Mouse (Mus musculus): ENCODE results near the gene Plin3.
"Not testable (repeated sequence)": the region's sequence is repeated elsewhere in the genome, so short reads cannot be mapped to it uniquely, and the experiment has no call there.

The Plin3 gene

DNA sequence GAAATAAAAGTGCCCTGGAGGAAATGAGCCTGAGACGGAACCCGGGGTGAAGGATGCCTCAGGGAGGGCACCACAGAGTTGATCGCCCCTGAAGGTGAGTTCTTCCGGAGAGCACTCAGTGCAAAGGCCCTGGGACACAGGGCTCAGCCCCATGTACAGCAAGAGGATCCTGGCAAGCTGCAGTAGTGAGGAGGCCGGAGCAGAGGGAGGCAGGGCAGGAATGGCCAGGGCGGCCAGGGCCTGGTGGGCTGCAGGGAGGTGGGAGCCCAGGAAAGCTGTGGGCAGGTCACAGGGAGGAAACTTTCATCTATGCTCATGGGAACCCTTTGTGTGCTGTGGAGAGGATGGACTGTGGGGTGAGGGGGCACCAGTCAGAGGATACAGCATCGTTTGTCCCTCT lies 19.2 kb downstream of the Plin3 start:
- no peak for DNase-seq

DNA sequence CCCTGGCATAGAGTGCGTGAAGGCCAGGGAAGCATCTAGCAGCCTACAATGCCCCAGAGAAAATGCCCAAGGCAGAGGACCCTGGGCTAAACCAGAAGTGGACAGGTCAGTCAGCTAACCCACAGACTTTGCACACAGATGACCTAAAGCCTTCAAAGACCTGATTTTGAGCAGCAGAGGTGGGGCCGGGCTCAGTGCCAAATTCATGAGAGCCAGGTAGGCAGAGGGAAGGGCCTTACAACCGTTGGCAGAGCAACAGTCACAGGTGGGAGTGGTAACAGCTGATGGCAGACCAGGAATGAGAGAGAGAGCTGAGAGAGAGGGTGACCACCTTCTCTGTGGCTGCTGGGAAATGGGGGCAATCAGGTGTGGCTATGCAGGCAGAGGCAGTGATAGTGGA lies 20.0 kb downstream of the Plin3 start:
- no peak for DNase-seq

DNA sequence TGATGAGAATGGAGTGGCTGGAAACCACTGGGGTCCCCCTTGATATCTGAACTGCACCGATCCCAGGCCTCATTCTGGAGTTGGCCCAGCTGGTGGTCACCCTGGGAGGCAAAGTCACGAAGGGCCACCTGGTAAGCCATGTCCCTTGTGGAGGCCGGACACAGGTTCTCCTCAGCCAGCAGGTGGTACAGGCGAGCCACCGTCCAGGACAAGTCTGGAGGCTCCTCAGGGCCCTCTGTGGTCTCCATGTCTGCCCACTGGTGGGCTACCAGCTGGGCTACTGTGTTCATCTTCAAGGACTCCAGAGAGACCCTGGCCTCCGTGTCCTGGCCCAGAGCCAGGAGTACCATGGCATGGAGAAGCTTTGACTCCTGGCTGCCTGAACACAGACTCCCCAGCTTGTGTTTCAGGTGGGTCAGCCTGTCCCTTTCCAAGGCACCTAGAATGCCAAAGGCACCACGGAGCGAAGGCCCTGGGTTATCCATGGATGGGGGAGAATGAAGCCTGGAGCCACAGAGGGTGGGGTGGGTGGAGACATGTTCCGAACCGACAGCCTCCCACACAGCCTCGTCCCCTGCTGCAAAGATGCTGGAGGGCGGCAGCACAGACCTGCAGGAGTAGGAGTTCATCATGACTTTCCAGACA lies 20.9 kb downstream of the Plin3 start:
- no peak for DNase-seq

DNA sequence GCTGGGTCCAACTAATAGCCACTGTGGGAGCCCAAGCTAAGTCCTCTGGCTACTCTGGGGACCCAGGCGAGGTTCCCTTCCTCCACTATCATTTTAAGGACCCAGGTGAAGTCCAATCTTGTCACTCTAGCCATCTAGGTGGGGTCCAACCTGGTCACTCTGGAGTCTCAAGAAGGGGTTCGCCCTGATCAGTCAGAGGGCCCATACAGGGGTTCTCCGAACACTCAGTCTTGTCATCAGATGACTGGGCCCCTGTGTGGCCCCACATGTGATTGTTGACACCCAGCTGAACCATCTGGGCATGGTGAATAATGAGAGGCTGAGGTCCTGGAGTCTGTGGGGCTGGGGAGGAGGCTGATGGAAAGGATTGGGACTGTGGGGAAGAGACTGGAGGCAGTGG lies 22.9 kb downstream of the Plin3 start:
- no peak for DNase-seq

DNA sequence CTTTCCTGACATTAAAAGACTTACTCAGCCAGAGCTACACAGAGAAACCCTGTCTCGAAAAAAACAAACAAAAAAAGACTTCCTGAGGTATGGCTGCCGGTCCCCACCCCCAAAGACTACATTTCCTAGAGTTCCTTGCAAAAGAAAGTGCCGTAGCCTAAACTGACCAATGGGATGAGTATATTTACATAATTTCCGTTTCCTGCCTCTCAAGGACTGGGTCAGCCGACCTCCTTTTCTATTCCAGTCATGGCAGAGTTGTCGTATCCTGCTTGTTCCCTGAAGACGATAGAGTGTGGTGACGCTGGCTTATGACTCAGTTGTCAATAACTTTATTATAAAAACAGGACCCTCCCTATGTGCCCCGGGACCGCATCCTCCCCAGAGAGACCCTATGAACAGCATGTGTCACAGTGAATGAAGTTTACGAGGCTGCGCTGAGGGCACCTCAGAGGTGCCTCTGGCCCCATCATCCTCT lies 23.5 kb downstream of the Plin3 start:
- peak; percentile 55 to 69 for DNase-seq

DNA sequence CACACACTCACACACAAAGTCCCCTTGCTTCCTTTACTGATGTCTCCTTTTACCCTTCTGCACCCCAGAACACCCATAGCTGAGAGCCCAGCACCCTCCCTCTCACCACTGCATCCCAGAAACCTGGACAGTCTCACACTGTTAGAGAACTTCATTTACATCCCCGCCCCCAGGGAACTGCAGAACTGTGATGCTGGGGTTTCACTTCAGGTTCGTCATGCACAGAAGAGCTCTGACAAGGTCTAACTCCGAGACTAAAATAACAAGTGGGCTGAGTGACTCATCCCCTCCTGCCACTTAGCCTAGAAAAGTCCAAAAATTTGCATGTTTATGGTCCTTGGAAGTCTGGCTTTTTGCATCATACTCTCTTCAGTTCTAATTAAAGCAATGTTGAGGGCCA lies 26.4 kb downstream of the Plin3 start:
- no peak for DNase-seq

DNA sequence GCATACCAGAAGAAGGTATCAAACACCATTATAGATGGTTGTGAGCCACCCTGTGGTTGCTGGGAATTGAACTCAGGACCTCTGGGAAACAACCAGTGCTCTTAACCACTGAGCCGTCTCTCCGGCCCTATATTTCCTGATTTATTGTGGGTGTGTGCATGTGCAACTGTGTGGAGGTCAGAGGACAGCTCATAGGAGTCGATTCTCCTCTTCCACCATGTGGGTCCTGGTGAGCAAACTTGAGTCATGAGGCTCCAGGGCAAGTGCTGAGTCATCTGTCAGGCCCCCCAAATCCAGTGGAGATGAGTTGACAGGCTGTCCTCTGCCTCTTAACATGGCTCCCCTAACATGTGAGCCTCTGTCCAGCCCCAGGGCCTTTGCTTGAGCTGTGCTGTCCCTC lies 26.8 kb downstream of the Plin3 start:
- DNase-seq = no peak

DNA sequence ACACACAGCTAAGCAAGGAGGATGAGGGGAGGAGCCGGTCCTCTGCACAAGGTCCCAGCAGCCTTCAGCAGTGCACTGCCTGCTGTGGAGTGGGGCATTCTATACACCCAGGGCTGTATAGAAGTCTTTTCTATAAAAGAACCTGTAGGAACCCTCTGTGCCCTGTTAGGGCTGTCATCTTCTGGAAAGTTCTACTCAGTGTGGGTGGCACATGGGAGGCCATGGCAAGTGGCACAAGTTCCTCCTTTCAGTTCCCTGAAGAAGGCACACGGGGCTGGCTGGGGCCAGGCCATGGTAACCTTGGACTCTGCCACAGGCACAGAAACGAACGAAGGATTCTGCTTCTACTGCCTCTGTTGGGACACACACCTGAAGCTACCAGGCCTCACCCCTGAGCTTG lies 27.7 kb downstream of the Plin3 start:
- DNase-seq = no peak

DNA sequence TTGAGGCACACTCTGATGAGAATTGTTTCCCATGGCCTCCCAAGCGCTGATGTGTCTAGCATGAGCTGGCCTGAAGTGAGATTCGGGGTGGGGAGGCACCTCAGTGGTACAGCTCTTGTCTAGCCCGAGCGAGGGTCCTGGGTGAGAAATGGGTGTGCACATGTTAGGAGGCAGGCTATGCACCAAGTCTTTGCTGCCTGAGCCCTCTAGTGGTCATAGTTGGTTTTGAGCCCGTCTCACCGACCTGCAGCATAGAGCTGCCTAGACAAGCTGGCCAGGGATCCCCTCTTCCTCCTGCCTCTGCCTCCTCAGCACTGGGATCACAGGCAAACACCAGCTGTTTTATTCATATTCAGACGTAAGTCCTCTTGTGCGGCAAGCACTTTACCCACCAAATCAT lies 28.7 kb downstream of the Plin3 start:
- DNase-seq = peak; percentile 80 to 81

DNA sequence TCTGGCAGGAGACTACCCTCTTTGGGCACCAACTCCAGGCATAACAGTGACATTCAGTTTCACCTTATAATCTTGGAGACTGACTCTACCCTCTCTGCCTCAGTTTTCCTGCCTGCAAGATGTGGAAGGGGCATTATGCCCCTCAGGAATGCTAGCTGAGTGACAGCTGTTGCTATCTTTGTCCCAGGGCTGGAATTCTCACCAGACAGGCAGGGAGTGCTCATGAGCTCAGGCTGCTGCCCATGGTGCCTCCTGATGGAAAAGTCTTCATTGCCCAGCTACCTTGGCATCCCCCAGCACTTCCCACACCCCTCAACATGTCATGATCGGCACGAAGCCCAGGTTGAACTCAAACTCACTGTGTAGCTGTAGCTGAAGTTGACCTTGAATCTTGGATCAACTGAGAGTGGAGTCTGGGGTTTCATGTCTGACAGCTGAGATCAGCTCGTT lies 30.0 kb downstream of the Plin3 start:
- no peak for DNase-seq

DNA sequence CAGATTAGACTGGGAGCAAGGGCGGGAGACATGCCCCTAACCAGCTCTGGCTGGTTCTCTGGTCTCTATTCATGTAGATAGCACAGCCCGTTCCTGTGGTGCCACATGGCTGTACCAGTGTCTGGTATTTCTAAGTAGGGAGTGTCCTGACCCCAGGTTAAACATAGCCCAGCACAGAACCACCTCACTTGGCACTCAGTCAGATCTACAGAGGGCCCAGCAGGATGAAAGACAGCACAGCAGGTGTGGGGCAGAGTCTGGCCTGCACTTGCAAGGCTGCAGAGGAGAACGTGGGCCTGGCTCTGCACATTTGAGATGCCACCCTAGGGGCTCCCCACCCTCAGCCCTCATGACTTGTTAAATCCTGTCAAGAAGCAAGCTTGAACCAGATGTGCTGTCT lies 31.5 kb downstream of the Plin3 start:
- DNase-seq = no peak

DNA sequence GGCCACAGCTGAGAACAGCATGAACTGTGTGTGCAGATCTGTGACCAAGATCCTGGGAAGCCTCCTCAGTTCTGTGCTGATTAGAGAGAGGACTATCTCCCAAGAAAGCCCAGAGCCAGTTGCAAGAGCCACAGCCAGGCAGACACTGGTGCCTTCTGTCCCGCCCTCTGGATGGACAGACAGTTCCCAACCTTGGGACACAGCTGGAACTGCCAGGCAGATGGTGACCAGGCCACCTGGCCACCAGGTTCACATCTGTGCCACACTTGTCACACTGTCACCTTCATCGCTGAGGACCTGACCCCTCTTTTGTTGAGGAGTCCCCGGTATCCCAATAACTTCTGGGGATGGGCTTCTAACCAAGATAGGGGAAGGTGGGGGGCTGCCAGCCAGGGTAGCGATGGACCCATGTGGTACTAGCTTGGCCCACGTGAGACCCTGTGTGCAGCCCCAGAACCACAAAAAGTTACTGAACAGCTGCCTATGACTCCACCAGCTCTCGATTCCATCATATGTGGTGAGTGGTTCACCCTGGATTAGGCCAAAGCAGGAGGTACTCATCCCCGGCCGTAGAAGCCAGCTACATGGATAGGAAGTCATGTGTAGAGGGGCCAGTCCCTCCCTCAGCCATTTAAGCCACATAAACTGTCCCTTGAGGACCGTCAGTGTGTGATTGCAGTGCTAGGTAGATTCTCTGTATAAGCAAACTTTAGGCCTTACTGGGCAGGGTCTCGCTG lies 33.2 kb downstream of the Plin3 start:
- DNase-seq = no peak

DNA sequence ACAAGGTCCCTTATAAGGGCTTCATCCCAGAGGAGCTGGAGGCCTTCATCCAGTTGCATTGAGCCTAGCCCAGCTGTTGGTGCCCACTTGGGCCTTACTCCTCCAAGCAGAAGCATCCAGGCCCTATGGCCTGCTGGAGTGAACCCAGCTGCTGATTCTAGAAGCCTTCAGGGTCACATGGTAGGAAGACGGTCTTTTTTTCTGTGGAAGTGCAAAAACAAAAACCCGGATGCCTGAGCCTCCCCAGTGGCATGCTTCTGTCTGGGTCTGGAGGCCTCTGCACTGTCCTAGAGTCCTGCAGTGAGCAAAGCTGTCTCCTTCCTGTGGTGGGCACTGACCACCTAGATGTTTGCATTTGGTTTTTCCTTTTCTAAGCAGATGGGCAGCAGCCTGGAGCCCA lies 33.9 kb downstream of the Plin3 start:
- not testable (repeated sequence) for DNase-seq

DNA sequence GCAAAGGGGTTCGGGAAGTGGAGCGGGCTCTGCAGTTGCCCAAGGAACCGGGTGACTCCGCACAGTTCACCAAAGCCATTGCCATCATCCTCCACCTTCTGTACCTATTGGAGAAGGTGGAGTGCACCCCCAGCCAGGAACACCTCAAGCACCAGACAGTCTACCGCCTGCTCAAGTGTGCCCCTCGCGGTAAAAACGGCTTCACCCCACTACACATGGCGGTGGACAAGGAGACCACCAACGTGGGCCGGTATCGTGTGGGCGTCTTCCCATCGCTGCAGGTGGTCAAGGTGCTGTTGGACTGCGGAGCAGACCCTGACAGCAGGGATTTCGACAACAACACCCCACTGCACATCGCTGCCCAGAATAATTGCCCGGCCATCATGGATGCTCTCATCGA lies 34.4 kb downstream of the Plin3 start:
- not testable (repeated sequence) for DNase-seq

DNA sequence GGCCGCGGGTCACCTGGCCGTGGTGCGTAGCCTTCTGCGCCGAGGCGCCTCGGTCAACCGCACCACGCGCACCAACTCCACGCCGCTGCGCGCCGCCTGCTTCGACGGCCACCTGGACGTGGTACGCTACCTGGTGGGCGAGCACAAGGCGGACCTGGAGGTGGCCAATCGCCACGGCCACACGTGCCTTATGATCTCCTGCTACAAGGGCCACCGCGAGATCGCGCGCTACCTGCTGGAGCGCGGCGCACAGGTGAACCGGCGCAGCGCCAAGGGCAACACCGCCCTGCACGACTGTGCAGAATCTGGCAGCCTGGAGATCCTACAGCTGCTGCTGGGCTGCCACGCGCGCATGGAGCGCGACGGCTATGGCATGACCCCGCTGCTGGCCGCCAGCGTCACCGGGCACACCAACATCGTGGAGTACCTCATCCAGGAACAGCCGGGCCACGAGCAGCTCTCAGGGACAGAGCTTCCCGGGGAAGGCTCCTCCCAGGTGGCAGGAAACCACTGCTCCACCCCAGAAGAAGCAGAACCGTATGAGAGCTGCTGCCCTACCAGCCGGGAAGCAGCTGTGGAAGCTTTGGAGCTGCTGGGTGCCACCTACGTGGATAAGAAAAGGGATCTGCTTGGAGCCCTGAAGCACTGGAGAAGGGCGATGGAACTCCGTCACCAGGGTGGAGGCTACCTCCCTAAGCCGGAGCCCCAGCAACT lies 35.3 kb downstream of the Plin3 start:
- peak; percentile 24 to 37 for DNase-seq

DNA sequence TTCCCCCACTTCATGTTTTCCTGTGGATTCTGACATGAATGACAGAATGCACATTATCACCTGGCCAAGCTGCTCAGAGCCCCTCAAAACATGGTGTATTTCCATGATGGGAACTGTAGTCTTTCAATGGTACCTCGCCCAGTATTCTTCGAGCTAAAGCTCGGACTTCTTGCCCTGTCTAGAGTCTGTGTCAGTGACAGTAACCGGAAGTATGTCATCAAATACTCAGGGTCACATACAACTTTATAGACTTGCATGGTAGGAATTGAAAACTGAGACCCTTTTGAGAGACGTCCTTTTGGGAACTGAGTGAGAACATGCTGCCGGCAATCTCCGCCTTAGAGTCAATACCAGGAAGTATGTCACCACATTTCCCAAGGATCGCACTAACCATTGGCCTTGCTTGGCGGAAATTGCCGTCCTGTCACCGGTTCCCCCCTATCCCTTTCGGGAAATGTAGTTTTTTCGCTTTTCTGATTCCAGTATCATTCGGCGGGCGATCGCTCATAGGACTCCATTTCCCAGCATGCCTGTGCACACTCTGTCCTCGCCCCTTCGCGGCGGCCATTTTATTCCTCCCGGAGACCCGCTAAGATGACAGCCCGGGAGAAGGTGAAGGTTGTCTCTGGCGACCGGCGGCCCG lies 36.3 kb downstream of the Plin3 start, which contains the start of gene Fem1a:
Fem1a (plus strand) TSS at position 572 of the 643 bp plus-strand sequence.
- DNase-seq = peak; percentile 90 to 92

DNA sequence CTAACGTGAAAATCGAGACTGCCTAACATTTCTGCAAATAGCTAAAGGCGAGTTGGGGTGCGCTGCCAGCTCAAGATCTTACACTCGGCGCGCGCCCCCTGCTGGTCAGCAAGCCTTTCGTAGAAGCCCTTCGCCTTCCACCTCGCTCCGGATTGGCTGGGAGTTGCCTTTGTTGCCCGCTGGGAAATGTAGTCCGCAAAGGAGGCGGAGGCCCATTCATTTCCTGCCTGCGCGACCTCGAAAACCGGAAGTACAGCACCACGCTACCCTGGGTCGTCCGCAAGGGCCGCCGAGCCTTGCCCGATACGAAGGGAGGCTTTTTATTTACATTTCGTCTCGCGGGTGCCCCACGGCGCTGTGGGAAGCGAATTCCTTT lies 36.8 kb downstream of the Plin3 start:
- peak; percentile 99 to 100 for DNase-seq

DNA sequence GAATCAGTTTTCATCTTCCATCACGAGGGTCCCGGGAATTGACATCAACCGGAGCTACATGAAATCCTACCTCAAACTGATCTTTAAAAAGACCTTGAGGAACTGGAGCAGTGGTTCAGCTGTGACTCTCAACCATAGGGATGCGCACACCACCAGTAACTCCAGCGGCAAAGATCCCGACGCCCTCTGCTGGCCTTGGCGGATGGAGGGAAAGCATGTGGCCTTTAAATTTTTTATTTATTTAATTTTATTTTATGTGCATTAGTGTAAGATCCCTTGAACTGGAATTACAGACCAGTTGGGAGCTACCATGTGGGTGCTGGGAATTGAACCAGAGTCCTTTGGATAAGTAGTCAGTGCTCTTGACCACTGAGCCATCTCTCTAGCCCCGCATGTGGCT lies 37.2 kb downstream of the Plin3 start:
- DNase-seq = peak; percentile 56 to 57

DNA sequence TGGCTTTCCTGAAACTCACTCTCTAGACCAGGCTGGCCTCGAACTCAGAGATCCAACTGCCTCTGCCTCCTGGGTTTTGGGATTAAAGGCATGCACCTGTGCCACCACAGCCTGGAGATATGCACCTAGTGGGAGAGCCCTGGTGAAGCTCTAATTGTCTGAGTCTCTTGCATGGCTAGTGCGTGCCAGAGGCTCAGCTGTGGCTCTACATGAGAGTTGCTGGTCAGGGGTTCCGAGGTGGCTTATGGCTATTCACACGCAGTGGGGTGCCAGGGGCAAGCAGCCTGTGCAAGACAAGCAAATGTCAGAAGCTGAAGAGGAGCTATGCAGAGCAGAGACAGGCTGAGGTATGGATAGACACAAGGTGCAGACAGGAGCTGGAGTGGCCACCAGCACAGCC lies 38.0 kb downstream of the Plin3 start:
- DNase-seq = no peak

DNA sequence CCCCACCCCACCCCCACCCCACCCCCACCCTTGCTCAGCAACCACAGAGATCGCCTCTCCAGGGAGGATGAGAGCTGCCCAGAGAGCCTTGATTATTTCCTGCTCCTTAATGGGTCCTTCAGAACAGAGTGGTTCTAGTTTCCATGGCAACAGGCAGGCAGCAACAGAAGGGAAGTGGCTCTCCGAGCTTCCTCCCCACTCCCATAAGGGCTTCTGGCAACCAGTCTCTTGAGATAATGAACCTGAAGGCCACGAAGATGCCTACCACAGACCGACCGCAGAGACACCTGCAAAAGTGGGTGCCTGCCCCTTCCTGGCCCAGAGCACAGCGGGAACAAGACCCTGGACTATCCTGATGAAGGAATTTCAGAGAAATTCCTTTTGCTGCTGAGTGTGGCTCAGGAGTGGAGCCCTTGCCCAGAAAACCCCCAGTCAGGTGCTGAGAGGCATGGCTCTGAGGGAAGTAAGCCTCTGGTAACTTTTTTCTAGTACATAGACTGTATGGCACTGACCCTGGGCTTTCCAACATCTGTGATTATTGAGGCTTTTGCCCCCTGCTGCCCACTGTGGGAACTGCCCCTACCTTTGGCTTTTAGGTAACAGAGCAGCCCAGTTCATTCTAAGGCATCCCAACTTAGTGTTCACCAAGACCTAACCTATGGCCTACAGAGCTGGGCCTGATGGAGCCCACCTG lies 41.4 kb downstream of the Plin3 start:
- DNase-seq = peak; percentile 72 to 82

DNA sequence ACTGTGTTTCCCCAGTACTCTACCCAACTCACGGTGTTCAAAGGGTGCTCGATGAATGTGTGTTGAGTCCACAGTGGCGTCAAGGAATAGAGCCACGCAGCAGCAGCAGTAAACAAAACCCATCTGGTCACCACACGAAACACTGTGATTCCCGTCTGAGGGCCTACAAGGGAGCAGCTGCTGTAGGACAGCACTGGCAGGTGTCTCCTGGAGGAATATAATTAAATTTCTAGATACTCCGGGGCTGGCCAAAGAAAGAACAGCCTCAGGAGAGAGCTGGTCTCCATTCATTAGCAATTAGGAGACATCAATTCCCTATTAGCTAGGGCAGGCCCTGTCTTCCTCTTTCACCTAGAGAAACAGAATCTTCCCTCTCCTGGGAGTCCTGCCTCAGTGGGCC lies 47.1 kb downstream of the Plin3 start:
- no peak for DNase-seq

DNA sequence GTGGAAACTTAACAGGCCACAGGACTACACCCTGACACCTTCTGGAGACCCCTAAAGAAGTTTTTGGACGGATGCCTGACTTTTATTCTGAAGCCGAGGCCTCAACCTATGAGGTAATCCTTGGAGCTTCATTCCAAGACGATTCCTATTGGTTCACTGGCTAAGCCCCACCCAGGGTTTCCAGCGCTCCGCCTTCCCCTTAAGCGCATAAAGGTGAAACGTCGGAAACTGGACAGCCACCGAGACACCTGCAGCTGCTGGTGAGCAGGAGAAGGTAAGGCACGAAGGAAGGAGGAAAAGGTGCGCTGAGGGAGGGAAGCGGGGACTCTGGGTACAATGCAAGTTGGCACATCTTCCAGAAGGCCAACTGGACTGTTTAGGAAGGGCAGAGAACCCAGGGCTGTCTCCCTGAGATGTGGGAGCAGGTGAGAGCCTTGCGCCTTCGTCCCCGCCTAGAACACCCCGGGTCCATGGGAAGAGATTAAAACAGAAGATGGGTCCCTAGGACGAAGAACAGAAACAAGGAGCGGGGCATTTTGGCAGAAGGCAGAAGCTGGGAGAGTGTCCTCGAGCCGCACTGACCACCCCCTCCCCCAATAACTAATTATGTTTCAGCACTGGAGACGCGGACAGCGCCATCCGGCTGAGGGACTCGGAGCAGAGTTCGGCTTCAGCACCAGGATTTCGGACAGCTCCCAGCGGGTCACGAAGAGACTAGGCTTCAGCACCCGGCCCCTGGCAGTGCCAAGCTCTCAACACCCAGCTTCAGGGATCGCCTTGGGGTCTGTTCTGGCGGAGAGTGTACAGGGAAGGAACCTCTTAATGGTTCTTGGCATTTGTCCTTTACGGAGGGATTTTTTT lies 50.9 kb downstream of the Plin3 start:
- DNase-seq = peak; percentile 88
